Mouse (Mus musculus) liver, adult (tissue): ENCODE data around the gene Igf2r.

Source experiments
- GATA4 ChIP-seq: IDR thresholded peaks from 2 replicates; pipeline ENCODE4 v1.6.1; 2014; ENCODE audit warnings: mild to moderate bottlenecking, low read length; ENCODE audit not compliant: insufficient replicate concordance

Gene Igf2r

DNA sequence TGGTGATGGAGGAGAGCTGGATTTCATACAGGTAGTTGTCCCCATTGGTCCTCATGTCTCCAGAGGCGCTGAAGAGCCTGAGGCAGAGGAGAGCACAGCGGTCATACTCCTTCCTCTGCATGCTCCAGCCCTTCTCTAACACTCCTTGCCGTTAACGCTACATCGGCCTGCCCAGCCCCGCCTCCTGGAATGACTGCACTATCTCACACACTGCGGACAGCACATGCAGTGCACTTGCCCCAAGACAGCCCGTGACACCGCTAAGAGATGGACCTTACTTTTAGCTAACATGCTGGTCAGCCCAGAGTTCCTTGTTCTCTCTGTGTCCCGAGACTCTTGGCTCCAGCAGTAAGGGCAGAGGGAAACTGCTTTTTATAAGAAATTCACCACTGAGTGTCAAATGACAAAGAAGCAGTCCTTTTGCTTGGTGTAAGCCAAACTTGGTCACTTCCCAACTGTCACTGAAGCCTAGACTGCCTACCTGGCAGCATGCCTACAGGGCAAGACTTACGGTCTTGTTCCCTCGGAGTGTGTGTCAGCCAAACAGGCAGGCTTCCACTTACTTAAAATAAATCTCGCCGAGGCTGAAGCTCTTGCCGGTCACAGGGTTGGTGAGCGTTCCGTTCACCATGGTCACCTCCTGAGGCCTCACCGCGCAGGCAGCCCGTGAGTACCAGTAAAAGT is 80.9 kb downstream of the Igf2r start:
- TF ChIP-seq GATA4: no peak

DNA sequence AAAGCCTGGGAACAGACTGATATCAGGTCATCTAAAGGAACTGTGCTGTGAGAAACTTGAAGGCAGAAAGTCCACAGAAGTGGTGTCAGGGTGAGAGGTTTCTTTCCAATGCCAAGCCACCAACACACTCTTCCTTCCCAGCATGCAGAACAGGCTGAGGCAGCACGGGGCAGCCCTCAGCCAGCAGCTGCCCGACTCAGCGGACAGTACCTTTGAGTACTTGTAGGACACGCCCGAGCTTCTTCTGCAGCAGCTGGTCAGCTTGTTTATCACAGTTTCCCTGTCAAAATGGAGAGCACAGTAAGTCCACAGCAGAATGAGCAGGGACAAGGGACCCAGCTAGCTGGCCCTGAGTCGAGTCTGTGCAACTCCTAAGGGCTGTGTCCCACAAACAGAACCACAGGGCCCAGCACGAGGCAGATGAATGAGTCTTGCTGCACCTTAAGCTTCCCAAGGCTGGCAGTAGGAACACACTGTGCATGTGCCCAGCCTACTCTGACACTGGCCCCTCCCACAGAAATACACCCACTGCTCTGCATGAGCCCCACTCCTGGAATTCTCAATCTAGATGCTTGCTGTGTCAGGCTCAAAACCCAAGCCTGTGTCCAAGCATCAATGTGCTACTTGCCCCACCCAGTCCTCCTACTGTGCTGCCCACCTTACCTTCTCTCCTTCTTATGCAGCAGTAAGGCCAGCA is 84.4 kb downstream of the Igf2r start:
- no peak for TF ChIP-seq GATA4

- TF ChIP-seq GATA4: no peak
Measured at GRCm38 (mm10) chr17:12684412-12684811, 85.1 kb downstream of the Igf2r start.

DNA sequence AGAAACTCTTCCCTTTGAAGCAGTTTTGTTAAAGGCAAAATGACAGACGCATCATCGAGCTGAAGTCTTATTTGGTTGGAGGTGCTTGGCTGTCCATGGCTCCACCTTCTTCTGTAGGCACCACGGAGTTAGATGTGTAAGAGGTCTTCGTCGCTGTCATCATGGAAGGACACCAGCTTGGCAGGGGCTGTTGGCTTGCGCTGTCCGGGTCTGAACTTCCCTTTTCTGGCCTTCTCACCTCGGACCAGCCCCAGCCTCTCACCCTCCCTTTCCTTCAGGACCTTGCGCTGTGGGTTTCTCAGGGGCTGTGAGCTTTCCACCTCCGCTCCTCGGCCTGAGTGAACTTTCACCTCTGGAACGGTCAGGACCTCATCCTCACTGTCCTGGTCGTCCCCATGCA is 85.9 kb downstream of the Igf2r start:
- no peak for TF ChIP-seq GATA4

- TF ChIP-seq GATA4: no peak
Measured at GRCm38 (mm10) chr17:12678261-12678660, 91.2 kb downstream of the Igf2r start.

DNA sequence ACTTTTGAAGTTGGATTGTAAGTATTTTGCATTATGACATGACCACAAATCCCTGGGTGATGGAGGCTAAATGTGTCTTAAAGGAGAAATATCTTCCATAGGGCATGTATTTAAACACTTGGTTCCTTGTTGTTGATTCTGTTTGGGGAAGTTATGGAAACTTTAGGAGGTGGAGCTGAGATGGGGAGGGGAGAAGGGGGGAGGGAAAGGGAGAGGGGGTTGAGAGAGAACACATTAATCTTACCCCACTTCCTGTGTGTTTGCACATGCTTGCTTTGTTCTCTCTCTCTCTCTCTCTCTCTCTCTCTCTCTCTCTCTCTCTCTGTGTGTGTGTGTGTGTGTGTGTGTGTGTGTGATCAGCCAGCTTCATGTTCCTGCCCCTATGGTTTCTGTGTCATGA is 92.3 kb downstream of the Igf2r start:
- no peak for TF ChIP-seq GATA4

GRCm38 (mm10) chr17:12675646-12676045 is 93.8 kb downstream of the Igf2r start, which contains the start of gene Slc22a1:
Gene Slc22a1, minus strand, starts transcription at chr17:12675829.
- no peak for TF ChIP-seq GATA4

GRCm38 (mm10) chr17:12673871-12674270 is 95.6 kb downstream of the Igf2r start:
- no peak for TF ChIP-seq GATA4

GRCm38 (mm10) chr17:12672285-12672790 is 97.1 kb downstream of the Igf2r start:
- TF ChIP-seq GATA4: no peak

- TF ChIP-seq GATA4: no peak
Measured at GRCm38 (mm10) chr17:12671029-12671605, 98.3 kb downstream of the Igf2r start.

DNA sequence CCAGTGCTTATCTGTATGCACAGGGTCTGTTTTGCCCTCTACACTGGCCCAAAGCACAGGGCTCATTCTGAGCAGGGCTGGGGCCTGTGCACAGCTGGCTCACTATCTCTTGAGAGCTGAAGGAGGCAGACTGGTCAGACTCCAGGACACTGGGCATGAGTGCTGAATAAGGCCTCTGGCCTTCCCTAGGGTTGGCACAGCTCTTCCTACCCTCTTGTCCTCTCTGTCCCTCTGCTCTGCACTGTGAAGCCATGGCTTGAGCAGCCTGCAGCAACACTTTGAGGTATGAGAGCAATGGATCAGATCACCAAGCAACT is 100.1 kb downstream of the Igf2r start:
- no peak for TF ChIP-seq GATA4

GRCm38 (mm10) chr17:12668478-12669362 is 100.7 kb downstream of the Igf2r start:
- TF ChIP-seq GATA4: no peak

- TF ChIP-seq GATA4: no peak
Measured at GRCm38 (mm10) chr17:12664156-12664555, 105.3 kb downstream of the Igf2r start.

DNA sequence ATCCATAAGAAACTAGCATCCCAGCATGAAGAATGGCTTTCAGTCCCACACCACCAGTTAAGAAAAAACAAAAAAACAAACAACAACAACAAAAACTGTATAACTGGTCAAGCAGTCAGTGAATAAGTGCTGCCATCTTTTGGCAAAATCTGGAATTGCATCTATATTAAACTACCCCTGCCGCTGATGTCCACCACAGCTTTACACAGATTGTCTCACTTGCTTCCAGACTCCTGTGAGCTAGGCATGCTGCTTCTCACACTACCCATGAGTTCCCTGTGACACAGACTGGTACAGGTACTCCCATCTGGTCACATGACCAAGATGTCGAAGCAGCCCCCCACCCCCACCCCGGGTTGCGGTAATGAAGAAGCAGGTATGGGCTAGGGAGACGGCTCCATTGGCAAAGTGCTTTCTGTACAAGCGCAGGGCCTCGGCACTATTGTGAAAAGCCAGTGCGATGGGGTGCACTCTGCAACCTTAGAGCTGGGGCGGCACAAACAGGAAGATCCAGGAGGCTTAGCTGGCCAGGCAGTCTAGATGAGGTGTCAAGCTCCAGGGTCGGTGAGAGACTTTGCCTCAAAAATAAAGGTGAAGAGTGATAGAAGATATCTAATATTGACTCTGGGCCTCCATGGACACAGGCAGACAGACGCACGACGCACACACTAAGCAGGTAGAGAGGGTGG is 108.7 kb downstream of the Igf2r start:
- TF ChIP-seq GATA4: no peak

GRCm38 (mm10) chr17:12659233-12659632 is 110.2 kb downstream of the Igf2r start:
- peak; percentile 100 for TF ChIP-seq GATA4

DNA sequence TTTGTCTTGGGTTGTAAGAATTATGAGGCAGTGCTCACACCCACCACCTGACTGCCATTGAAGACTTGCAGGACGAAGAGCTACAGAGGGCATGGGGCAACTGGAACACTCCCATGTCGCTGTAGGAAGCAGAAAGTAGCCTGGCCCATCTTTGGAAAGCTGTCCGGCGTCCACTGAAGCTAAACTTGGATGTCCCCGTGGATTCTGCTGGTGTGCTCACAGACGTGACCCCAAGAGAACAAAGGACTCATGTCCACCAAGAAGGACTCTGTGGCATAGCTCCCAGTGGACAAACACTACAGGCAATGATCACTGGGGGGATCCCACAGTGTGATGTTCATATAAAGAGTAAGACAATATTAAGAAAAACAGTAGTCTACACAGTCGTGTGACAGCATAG is 110.7 kb downstream of the Igf2r start:
- no peak for TF ChIP-seq GATA4
